Mouse (Mus musculus) Muller cell, postnatal 12 days (primary cell): ENCODE results near the gene Chchd3.

Experiments used
- DNase-seq: peaks from one replicate; pipeline ENCODE4 v3.0.0-alpha.2; 2015; ENCODE audit errors: inconsistent ontology term

Gene Chchd3

DNA sequence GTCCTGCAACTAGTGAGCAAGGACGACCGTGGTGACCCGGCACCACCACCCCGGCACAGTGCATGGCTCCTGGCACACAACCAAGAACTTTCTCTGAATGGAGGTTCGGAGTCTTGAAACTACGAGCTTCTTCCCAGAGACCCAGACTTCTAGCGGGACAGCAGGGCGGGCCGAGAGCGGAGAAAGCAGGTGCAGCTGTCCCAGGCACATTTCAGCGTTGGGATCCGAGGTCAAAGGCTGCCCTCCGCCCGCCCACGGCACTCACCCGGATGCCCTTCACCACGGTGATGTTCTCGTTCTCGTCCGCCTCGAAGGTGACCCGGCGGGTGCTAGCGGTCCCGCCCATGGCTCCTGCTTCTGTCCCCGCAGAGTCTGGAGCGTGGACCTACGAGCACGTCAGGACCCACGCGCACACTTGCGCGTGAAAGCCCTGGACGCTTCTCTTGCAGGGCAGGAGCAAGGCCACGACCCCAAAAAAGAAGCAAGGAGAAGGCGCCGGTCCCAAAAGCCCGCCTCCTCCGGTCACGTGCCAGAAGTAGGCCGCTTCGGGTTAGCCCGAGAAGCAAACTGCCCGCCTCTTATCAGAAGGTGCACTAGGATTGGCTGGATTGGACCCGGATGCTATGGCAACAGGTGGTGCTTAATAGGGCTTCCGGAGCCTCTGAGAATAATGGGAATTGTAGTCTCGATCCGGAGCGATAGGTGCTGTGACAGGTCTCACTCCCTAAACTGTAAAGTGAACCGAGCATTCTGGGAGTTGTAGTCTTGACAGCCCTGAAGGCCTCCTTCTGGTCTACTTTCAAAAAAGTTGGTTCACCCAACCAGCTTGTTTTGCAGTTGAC, at the start of gene Chchd3:
Gene Chchd3 (minus strand): TSS at position 526 of the 842 bp plus-strand sequence.
- DNase-seq: peak; percentile 94

DNA sequence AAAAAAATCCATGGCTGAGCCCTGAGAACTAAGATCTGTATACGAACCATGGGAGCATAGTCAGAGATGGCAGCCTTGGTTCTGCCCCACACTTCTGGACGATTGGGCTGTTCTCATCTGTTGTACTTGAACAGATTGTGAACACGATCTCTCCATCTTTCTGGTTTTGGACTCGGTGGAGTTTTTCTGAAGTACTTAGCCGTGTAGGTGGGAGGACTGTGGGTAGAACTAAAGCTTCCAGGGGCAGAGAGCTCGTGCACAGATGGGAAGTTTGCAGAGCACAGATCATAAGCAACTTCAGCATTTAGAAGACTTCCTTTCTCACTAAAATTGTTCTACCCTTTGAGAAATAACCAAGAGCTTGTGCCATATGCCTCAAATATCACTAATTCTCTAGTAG, 44.6 kb upstream of the Chchd3 start:
- DNase-seq: no peak

DNA sequence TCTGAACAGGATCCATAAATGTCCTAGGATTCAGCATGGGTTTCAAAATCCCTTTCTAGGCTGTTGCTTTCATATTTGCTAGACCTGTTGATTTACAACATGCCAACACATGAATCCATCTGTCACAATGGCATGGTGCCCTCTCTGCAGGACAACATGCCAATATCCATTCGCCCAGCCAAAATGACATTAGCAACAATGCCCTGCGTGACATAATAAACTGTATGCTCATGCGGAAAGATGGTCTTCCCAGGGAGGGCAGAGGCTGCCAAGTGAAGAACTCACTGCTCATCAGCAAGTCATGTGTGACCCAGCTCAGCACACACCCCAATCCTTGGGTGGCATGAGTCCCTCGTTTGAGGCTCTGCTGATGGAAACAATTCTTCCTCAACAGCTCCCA, 38.8 kb upstream of the Chchd3 start:
- DNase-seq: peak; percentile 47

DNA sequence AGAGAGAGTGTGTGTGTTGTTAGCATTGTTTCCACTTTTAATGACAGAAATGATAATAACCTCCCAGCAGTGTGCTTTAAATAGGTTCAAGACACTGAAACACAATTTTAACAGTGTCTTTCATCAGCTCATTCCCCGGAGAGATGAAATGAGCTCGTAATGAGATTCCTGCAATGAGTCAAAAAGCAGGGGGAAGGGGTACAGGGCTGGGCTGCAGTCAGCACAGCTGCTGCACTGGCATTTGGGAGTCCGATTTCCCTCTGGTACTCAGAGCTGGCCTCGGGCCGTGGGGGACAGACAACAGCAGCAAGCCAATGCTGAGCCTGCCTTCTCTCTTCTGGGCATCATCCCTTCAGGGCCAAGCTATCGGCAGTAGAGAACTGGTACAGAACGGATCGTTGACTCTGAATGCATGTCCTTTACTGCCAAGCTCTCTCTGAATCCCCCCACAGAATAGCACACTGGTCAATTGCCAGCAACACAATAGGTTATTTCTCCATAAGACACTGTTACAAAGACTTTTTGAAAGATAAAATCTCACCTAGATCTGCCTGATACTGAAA, 34.7 kb upstream of the Chchd3 start:
- peak; percentile 67 for DNase-seq

DNA sequence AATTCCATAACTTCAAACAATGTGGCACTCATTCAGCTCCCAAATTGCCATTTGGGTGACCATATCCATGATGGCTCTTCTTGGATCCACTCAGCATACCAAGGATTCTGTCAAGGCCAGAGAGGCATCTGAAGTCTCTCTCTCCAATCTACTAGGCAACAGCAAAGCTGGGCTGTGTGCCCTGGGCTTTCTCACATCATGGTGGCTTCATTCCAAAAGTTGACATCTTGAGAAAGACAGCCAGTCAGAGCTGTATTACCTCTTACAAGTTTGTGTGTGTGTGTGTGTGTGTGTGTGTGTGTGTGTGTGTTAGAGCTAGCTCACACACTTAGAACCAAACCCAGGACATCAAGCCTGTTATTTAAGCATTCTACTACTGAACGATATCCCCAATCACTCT, 20.1 kb upstream of the Chchd3 start:
- DNase-seq: no peak

DNA sequence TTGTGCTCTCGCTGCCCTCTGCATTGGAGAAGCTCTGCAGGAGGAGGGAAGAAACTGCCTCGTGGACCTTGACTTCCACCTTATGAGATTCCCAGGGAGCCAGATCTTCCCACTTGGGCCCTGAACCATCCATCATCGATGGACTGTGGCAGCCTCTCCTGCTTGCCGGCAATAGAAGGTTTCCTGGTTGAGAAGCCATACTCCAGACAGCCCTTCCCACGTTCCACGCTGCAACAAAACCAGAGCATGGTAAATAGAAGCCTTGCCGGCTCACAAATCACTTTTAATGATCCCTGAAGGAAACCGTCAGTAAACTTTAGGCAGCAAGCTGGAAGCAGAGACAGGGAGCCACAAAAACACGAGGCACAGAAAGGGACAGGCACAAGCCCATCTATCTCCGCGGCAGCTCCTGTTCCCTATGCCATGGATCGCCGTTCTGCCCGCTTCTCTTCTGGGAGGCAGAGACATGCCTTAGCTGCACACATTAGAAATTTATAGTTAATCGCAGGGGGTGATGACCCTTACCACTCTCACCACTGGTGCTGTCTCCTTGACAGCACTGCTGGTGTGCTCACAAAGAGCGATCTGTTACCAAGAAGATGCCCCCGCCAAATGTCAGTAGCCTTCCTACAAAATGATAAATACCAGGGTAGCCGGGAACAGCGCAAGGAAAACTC, 18.3 kb upstream of the Chchd3 start:
- no peak for DNase-seq

DNA sequence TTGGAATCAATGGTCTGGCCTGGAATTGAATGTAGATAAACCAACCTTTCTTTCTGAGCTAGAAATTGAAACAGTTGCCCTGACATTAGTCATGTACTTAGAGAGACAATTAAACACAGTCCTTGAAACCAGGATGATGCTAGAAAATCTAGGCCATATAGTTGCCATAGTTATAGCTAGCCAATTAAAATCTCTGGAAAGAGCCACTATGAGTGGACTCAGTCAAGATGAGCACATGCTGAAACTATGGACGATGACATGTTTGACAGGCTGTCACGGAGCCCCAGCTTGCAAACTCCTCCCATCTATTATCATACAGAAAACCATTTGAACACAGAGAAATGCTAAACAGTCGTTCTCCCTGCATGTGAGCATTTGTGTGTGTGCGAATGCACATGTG, 6.4 kb upstream of the Chchd3 start:
- DNase-seq: peak; percentile 10

DNA sequence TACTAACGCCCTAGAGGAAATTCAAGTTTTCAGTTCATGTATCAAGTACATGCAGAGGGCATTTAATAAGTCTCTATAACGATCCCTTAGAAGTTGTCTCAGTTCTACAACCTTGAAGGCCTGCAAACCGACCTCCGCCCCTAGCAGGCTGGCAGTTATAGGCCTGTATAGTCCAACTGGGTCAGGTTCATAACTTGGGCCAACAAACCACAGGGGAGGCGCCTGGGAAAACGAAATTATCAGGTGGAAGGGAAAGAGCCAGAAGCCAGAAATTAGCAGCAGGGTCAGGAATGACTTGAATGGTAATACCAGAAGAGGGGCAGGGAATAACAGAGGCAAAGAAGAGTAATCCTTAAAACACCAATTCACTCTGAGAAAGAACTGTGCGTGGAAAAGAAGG, 784 bp downstream of the Chchd3 start:
- peak; percentile 8 for DNase-seq

DNA sequence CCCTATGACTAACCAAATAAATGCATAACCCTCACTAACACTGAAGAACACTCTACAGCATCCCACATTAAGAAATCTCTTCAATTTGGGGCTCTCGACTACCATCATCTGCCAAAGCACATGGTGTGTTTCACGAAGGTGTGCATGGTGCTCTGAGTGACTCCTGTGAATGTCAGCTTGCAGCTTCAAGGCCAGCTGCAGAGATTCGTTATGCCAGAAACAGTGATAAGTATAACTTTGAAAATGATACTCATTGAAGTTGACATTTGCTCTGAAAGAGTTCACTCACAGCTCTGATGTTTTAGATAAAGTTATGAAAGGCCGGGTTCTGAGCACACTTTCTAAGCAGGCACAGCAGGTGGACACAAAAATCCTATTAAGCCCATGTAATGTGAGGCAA, 3.7 kb downstream of the Chchd3 start:
- DNase-seq: no peak

DNA sequence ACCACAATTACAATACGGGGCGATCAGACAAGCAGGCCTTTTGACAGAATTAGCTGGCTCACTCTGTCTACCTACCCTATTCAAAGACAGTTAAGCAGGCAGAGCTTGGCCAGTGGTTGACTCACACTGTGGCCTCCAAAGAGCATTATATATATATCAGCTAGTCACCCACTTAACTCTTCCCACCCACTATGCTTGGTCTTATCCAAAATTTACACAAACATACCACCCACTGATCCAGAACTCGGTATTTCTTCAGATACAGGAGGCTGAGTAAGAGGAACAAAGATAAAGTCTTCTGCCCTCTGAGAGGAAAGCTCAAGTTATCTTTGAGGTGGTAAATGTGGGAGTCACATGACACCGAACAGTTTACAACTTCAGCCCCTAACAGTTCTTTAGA, 4.4 kb downstream of the Chchd3 start:
- no peak for DNase-seq

DNA sequence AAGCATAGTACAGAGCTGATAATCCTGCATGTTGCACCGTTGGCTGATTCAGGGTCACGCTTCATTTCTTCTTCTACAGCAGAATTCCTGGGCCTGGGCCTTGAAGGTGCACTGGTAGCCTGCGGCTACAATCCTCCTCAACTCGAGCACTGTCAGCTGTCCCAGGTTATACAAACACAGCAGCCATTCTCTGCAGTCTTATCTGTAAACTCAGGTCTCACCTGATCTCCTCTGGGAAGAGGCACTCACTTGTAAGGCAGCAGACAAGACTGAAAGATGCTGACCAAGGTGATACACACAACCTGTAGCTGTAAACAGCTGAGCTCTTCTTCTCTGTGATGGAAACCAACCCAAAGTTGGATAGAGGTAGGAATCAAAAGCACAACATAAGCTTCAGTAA, 5.1 kb downstream of the Chchd3 start:
- no peak for DNase-seq

DNA sequence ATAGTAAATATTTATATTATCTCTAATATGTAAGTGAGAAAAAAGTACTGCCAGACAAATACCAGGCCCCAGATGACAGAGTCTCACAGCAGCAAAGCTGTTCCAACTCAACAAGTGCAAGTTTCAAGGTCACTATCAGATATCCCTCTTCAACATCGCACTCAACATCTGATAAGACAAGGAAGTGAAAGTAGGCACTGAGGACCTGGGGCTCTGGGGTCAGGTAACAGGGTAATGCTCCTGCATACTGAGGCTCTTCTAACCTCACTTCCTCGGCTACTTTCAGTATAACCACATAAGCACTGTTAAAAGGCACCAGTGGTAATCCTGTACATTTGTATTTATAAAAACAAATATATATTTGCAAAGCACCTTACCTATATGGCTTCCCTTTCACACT, 8.4 kb downstream of the Chchd3 start:
- DNase-seq: no peak

DNA sequence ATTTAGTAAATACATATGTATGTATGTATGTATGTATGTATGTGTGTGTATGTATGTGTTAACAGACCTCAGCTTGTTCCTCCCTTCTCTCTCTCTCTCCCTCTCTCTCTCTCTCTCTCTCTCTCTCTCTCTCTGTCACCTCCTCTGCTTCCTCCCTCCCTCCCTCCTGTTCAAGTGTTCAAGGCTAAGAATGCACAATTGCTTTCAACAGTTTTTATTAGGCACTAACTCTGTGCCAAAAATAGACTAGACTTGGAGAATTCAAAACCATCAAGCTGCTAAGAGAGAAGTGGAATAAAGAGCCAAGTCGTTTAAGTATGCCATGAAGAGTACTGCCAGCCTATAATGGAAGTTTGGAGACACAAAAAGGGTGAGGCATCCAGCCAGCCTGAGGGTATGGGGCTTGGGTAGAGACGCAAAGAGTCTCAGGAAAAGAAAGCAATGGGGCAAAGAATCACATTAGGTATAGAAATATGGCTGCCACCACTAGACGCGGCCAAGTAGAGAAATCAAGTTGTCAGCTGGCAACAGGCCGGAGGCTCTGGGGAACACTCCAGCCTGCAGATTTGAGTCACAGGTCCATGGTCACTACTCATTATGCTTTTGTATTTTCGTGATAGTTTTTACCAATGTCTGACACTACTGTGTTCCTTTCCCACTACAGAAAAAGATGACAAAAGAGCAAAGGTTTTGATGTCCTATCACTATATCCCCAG, 10.2 kb downstream of the Chchd3 start:
- no peak for DNase-seq

DNA sequence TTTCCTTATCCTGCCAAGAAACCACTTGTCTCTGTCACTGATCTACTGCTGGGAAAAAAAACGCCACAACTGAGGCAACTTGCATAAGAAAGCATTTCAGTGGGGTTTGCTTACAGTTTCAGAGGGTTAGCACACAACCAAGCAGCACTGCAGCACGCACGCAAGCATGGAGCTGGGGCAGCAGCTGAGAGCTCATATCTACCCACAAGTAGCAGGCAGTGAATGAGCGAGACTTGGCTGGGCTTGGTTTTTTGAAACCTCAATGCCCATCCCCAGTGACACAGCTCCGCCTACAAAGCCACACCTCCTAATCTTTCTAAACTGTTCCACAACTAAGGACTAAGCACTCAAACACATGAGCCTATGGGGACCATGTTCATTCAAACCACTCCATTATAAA, 16.6 kb downstream of the Chchd3 start:
- DNase-seq: no peak

DNA sequence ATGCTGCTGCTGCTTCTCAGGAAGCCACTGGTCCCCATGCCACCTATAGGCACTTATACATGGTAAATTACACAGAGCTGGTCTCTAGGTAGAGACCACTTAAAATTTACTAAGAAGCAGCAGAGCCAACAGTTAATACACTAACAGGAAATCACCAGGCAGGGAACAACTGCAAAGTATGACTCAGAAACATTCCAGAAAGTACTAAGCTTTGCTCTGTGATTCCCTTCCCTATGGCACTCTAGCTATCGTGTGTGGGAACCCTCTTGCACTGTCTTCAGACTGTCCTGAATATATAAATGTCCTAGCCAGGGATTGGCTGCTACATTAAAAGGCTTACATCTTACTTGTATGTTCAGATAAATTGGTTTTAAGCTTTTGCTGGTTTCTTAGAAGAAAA, 17.2 kb downstream of the Chchd3 start:
- DNase-seq: peak; percentile 50

DNA sequence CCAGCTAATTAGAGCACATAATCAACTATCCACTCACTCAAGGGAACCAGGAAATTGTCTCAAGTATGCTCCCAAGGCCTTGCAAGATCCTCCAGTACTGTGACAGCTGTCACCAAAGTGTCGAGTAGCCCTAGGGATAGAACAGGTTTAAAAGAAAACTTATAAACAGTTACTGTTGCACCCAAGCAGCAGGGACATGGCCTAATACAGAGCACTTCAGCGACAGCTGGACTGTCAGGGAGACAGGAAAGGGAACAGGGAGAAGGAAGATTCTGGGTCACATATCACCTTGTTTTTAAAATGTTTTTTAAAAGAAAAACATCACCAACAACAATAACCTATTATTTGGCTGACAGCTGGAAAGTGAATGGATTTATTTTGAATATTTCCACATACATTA, 18.1 kb downstream of the Chchd3 start:
- no peak for DNase-seq

DNA sequence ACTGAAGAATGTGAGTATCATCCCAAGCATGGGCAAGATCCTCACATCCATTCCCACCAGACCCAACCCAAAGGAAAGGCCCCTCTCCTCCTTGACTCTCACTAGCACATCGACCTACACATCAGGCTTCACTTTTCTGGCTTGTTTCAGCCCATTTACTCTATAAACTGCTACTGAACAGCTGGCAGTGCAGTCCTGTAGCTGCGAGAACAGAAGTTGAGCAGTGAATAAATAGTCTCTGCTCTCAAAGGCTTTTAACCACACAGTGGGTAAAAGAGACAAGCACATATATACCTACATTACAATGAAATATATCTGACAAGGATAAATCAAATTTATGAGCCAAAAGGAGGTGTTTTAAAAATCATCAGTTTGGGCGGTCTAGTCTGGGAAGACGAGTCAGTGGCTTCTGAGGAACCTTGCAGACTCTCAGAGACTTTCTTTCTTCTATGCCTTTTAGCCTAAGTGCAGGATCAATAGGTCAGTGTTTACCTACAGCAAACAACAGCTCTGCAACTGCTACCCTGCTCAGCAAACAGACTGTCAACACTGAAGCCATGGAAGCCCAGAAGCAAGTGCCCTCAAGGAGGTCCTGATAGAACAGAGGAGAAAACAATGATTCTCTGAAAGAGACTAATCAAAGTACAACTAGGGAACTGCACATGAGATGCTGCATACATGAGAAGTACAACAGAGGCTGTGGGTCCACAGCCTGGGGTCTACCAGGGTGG, 19.5 kb downstream of the Chchd3 start:
- DNase-seq: no peak

DNA sequence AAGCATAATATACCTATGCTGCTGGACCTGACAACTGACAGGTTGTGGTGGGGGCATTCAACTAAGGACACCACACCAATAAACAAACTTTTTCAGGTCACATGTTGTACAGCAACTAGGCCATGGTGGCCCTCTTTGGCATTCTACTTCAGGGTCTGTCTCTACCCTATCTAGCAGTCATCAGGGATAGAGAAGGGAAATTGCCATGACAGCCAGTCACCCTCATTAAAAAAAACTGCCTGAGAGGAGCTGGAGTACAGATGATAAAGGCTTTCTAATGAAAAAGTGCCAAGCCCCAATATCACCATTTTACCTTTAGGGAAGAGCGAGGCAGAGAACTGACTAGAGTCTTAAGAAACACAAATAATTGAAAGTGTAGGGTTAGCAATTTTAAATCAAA, 27.5 kb downstream of the Chchd3 start:
- DNase-seq: no peak

DNA sequence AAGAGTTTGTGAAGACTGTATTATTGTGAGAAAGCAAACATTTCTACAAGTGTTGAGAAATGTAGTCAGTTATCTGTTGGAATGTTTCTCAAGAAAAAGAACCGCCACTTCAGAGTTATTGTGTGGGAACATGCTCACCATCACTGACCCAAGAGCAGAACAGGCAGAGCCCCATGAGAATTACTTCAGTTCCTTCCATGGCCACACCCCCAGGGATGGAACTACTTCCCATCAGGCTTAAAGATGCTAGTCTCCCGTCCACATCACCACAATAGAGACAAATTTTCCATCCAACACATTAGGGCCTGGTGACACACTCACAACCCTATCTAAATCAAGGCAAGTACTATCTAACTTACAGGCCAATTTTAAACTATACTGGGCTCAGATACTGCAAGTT, 28.4 kb downstream of the Chchd3 start:
- DNase-seq: no peak

DNA sequence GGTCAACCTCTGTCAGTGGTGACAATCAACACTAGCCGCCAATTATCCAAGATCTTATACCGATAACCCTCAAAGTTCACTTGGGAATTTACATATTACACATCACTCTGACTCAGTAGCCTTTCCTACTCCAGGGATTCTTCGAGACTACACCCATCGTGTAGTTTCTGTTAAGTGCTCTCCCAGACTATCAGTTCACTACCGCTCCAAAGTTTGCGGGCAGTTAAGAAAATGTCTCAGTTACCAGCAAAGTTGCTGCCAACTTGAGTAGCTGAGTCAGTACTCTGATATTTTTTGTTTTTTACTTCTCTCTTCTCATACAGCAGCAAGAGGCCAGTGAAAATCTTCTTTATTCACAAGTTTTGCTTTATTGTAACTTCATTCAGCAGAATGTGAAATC, 31.8 kb downstream of the Chchd3 start:
- DNase-seq: no peak

DNA sequence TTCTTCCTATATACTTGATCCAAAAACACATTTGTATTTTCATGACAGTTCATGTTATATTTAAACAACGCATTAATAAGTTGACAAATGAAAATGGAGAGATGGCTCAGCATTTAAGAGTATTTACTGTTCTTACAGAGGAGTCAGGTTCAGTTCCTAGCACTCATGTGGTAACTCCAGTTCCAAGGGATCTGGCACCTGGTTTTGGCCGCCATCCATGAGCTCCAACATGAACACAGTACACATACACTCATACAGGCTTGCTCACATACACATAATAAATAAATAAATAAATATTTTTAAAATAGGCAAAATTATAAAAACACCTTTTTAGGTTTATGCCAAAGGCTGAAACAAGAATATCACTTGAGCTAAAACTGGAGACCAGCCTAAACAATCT, 35.0 kb downstream of the Chchd3 start:
- no peak for DNase-seq

DNA sequence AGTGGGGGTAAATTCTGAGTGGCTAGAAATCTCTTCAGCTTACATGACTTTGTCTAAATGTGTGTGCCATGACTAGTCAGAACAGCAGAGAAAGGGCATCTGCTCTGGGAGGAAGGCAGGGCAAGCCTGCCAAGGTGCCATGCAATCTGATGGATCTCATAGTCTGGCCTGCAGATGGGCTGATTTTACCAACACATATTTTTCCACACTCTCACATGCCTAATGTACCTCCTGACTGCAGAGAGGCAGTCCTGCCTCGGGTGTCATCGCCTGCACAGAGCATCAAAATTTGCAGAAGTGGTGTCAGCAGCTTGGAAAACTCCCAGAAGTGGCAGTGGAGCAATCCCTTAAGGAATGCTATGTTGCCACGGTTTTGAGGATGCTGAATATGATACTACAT, 55.5 kb downstream of the Chchd3 start:
- no peak for DNase-seq
